Mouse (Mus musculus): ENCODE results near the gene Gpat3.

DNA sequence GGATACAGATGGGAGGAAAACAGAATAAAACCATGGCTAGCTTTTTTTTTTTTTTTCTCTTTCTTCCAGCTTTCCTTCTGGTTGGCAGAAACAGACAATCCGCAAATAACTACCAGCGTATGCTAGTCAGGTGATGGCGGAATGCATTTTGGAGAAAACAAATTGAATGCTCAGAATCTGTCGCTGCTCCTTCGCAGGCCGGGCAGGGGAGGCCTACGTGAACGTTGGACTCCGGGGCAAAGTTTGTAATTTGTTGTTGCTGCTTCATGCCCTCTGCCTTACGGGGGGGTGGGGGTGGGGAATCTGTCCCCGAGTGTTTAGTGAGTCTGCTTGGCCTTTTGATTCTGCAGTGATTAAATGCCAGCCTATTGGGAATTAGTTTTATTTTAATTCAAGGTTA lies 98.2 kb downstream of the Gpat3 start:
- TF ChIP-seq CTCF (IDR thresholded peaks at IDR 0.05; ENCODE audit: borderline replicate concordance, insufficient read depth, low read depth, low read length) (no peak), POLR2A (IDR thresholded peaks at IDR 0.05; ENCODE audit: borderline replicate concordance, insufficient read depth, low read length) (no peak)
